Mouse (Mus musculus): ENCODE measurements around the gene Cactin.

The Cactin gene

DNA sequence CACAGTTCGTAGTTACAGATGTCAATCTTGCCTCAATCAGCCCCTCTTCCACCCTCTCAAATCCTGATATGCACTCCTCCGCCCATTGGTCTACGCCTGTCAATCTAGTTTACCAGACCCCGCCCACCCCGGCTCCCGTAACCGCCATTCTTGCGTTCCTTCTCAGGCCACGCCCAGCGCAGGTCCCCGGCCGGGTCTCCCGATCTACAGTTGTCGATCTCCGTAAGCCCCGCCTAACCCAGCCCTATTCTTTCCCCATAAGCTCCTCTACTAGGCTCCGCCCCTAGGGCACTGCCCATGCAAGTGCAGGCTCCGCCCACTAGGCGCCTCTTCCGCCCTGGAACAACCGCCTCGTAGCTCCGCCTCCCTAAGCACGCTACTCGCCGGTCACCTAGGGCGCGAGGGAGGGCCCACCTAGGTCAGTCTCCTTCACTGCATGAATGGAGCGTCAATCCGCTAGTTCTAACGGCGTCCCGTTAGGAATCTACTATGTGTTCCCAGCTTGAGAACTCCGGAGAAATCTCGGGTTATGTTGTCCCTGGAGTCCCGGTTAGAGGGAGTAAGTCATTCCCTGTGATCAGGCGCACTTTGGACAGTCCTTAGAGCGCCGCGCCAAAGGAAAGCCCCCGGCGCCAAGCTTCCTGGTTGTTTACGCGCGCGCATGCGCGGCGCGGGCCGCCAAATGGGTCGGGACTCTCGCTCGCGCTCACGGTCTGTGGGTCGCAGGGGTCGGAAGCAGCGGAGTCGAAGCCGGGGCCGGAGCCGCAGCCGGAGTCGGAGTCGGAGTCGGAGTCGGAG, at the start of gene Cactin:
Gene Cactin (plus strand): TSS at position 554 of the 798 bp plus-strand sequence.
- Histone ChIP-seq H3K36me3 (ENCODE audit: control insufficient read depth, insufficient read depth, low read length, poor library complexity, severe bottlenecking) (peaks cover 17% of the 10 kb centered on the region), H3K27me3 (ENCODE audit: control insufficient read depth, insufficient read depth, low read length, poor library complexity, severe bottlenecking) (no peaks in the 10 kb centered on the region)
- peak; percentile 100 for DNase-seq (ENCODE audit: low read depth, low spot score)

DNA sequence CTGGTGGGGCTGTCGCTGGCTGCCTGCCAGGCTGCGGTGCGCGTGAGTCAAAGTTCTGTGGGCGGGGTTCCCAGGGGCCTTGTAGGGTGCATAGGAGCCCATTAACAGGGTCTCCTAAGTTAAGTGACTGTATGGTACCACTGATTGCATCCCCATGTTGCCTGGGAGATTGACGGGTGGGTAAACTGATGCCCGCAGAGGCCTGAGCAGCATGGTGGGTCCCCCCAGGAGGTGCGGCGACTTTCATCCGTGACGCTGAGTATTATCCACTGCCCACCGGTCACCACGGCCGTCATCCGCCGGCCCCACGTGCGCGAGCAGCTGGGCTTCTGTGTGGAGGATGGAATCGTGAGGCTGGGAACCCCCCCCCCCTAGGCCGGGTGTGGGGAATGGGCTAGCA, 48.5 kb upstream of the Cactin start:
- Histone ChIP-seq H3K36me3 (ENCODE audit: control insufficient read depth, insufficient read depth, low read length, poor library complexity, severe bottlenecking) (peaks cover 16% of the 10 kb centered on the region), H3K27me3 (ENCODE audit: control insufficient read depth, insufficient read depth, low read length, poor library complexity, severe bottlenecking) (no peaks in the 10 kb centered on the region)
- DNase-seq (ENCODE audit: low read depth, low spot score): no peak

DNA sequence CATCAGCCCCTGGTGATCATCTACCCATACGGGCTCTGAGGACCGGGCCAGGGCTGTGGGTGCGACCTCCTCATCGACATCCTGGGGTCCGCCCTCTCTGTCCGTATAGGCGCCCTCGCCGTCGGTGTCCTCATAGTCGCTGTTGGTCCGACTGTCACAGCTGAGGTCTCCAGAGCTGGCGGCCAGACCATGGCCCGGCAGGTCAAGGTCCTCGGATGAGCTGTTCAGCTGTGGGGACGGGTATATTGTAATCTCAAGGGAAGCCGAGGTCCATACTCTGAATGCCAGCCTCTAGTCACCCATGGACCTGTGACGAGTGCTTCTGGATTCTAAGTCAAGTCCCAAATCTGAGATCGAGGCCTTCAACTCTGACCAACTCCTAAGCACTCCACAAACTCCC, 47.1 kb upstream of the Cactin start:
- Histone ChIP-seq H3K27me3 (ENCODE audit: control insufficient read depth, insufficient read depth, low read length, poor library complexity, severe bottlenecking) (no peaks in the 10 kb centered on the region), H3K36me3 (ENCODE audit: control insufficient read depth, insufficient read depth, low read length, poor library complexity, severe bottlenecking) (peaks cover 16% of the 10 kb centered on the region)
- no peak for DNase-seq (ENCODE audit: low read depth, low spot score)

DNA sequence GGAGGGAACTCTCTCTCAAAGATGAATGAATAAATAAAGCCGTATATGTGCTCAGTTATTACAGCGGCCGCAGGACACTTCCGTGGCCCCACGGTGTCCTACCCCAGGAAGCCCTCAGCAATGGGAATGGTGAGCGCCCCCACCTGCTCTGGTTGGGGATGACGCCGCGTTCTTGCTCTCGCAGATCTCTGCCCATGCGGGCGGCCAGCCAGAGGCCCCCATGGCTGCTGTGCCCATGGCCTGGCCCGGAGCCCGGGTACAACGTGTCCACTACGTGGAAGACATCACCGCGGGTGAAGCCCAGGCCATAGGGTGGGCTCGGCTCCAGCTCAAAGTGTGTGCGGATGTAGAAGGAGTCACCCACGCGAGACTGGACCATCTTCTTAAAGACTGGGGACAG, 43.2 kb upstream of the Cactin start:
- peaks cover 4% of the 10 kb centered on the region; the same call in 1 of the 2 replicates for H3K36me3 ChIP-seq (ENCODE audit: control insufficient read depth, insufficient read depth, low read length, poor library complexity, severe bottlenecking)
- H3K27me3 ChIP-seq (ENCODE audit: control insufficient read depth, insufficient read depth, low read length, poor library complexity, severe bottlenecking): no peaks in the 10 kb centered on the region
- no peak for DNase-seq (ENCODE audit: low read depth, low spot score)

DNA sequence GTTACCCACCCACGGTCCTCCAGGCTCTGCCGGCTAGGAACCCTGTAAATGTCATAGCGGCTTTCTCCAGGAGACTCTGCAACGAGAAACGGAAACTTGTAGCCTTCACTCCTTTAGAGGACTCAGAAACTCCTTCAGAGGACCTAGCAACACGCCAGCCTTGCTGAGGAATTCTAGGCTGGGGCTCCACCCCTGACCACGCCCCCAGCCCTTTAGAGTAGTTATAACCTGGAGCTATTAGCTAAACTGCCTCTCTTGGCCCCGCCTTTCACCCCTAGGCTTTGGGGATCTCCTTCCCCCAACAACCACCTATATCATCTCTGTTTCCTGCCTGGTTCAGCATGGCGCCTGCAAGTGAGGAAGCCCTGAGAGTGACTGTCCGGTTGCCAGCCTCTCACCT, 41.4 kb upstream of the Cactin start:
- DNase-seq (ENCODE audit: low read depth, low spot score): no peak
- Histone ChIP-seq H3K27me3 (ENCODE audit: control insufficient read depth, insufficient read depth, low read length, poor library complexity, severe bottlenecking) (no peaks in the 10 kb centered on the region), H3K36me3 (ENCODE audit: control insufficient read depth, insufficient read depth, low read length, poor library complexity, severe bottlenecking) (no peaks in the 10 kb centered on the region)

DNA sequence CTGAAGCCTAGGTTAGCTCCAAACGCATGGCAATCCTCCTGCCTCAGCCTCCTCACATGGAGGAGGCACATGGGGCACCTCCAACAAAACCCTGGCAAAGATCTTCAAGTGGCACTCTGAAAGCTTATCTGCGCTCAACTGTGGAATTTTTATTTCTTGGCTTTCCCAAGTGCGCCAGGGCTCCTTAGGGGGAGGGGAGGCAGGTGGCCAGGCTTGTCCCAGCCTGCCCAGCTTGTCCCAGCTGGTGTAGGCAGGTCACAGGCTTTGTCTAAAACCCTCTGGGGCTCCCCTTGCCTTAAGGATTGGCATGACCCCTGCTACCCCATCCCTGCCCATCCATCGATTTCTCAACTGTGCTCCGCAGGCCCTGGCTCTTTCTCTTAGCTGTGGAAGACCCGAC, 36.7 kb upstream of the Cactin start:
- DNase-seq (ENCODE audit: low read depth, low spot score): no peak

DNA sequence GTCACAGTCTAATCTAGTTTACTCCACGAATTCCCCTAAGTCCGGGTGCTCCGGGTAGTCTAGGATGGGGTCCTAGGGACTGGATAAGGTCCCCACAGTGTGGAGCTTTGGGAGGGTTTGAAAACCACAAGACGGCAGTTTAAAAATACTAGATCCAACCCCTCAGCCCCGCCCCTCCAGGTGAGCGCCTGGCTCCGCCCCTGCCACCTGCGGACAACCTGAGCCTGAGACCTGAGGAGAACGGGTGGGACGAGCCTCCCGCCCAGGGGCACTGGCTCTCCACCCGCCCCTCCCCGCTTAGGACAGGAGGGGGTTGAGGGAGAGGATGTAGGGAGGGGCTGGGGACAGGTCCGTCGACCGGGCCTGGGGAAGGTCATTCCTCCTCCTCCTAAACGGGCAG, 36.2 kb upstream of the Cactin start:
- DNase-seq (ENCODE audit: low read depth, low spot score): no peak
- no peaks in the 10 kb centered on the region for H3K36me3 ChIP-seq (ENCODE audit: control insufficient read depth, insufficient read depth, low read length, poor library complexity, severe bottlenecking)
- H3K27me3 ChIP-seq (ENCODE audit: control insufficient read depth, insufficient read depth, low read length, poor library complexity, severe bottlenecking): no peaks in the 10 kb centered on the region

More for the DNA sequence above, 36.7 kb upstream of the Cactin start:
- Histone ChIP-seq H3K36me3 (ENCODE audit: control insufficient read depth, insufficient read depth, low read length, poor library complexity, severe bottlenecking) (no peaks in the 10 kb centered on the region), H3K27me3 (ENCODE audit: control insufficient read depth, insufficient read depth, low read length, poor library complexity, severe bottlenecking) (no peaks in the 10 kb centered on the region)

DNA sequence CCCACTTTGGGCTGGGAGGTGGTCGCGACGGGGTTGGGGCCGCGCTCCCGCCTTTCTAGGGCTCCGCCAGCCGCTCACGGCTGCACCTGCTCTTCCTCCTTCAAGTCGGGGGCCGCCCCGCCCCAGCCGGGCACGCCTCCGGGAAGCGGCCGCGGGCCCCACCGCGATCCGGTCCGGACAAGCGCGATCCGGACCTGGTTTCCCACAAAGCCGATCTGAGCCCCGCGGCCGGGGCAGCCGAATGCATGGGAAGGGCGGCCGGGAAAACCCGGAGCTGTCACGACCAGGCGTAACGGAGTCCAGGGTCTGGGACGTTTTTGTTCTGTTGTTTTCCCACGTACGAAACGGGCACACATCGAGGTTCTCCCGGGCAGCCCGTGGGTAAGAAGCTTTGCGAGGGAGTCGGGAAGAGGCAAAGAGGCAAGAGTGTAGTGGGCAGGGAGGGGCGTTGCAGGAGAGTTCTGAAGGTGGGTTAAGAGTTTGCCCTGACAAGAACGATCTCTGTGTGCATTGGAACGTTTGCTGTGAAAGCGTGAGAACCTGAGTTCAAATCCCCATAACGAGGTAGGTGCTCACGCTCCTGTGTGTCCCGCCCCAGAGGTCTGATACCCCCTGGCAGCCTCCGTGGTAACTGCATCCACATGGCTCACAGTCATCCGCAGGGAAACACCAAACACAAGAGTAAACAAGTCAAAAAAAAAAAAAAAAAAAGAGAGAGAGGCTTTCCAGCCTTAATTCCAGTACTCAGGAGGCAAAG, 35.0 kb upstream of the Cactin start:
- DNase-seq (ENCODE audit: low read depth, low spot score): peak; percentile 92
- no peaks in the 10 kb centered on the region for H3K27me3 ChIP-seq (ENCODE audit: control insufficient read depth, insufficient read depth, low read length, poor library complexity, severe bottlenecking)
- H3K36me3 ChIP-seq (ENCODE audit: control insufficient read depth, insufficient read depth, low read length, poor library complexity, severe bottlenecking): no peaks in the 10 kb centered on the region

DNA sequence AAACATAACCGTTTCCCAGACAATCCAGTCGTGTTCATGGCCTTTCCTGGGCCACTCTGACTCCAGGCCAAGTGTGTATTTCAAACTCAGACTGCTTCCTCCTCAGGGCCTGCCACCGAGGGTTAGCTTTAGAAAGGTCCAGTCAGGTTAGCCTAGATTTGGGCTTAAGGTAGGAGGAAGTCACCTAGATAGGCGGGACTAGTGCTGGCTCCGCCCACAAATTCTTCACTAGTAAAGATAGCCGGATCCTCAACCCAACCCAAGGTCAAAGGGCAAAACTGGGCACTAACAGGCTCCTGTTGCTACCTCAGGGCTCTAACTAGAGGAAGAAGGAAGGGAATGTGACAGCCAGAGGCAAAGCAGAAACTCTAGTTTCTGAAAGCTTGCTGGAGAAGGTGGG, 34.3 kb upstream of the Cactin start:
- Histone ChIP-seq H3K36me3 (ENCODE audit: control insufficient read depth, insufficient read depth, low read length, poor library complexity, severe bottlenecking) (no peaks in the 10 kb centered on the region), H3K27me3 (ENCODE audit: control insufficient read depth, insufficient read depth, low read length, poor library complexity, severe bottlenecking) (no peaks in the 10 kb centered on the region)
- DNase-seq (ENCODE audit: low read depth, low spot score): peak; percentile 61

DNA sequence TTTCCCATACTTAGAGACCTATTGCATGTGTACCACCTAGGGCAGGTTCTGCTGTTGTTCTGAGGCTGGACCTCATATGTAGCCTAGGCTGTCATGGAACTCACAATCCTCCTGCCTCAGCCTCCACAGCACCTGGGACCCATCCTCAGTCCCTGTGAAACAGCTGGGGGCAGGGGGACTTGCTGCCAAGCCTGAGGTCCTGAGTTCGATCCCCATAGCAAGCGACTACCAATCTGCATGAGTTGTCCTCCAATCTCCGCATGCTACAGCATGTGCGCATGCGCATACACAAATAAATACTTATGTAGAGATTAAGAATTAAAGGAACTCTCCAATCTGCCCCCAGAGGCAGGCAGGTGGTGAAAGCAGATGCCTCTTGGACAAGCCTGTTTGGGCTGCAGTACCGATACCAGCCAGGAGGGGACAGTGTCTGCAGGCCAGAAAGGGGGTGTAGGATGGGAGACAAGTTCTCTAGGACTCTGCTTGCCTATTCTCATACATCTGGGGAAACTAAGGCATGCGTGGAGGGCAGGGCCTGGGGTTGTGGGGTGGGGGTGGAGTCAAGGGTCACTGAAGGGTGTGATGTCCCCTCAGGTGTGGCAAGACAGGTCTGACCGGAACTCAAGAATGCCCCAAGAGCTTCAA, 33.3 kb upstream of the Cactin start:
- H3K36me3 ChIP-seq (ENCODE audit: control insufficient read depth, insufficient read depth, low read length, poor library complexity, severe bottlenecking): no peaks in the 10 kb centered on the region
- peak; percentile 85 for DNase-seq (ENCODE audit: low read depth, low spot score)
- no peaks in the 10 kb centered on the region for H3K27me3 ChIP-seq (ENCODE audit: control insufficient read depth, insufficient read depth, low read length, poor library complexity, severe bottlenecking)

DNA sequence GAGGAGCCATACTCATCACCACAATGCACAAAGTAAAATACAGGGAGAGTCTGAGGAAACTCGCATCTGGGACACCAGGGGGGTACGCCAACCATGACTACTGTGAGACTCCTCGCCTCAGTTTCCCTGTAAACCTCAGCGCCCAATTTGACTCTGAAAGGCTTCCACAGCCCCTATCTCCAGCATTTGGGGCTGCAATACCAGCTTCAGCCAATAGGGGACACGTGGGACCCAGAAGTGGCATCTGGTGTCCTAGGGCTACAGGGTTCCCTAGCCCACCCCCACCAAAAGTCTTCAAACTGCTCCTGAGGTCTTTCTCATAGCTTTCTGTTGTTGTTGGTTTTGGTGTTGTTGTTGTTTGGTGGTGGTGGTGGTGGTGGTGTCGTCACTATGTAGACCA, 32.3 kb upstream of the Cactin start:
- Histone ChIP-seq H3K36me3 (ENCODE audit: control insufficient read depth, insufficient read depth, low read length, poor library complexity, severe bottlenecking) (no peaks in the 10 kb centered on the region), H3K27me3 (ENCODE audit: control insufficient read depth, insufficient read depth, low read length, poor library complexity, severe bottlenecking) (no peaks in the 10 kb centered on the region)
- DNase-seq (ENCODE audit: low read depth, low spot score): peak; percentile 66

DNA sequence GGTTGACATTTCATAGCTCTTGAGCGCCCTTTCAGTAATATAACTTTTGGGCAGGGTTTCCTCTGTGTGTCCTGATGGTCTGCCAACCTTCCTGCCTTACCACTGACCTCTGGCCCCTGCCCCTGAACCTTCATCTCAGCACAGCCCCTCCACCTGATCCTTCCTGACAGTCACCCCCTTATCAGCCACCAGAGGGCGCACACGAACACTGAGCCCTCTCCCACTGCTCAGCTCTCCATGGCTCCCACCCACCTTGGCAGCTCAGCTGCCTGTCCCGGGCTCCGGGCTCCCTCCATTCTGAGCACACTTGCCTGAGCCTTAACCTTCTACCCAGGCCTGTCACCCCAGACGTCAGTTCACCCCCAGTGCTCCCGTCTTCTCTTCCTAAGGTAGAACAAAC, 31.6 kb upstream of the Cactin start:
- DNase-seq (ENCODE audit: low read depth, low spot score): peak; percentile 84
- H3K27me3 ChIP-seq (ENCODE audit: control insufficient read depth, insufficient read depth, low read length, poor library complexity, severe bottlenecking): no peaks in the 10 kb centered on the region
- H3K36me3 ChIP-seq (ENCODE audit: control insufficient read depth, insufficient read depth, low read length, poor library complexity, severe bottlenecking): no peaks in the 10 kb centered on the region

DNA sequence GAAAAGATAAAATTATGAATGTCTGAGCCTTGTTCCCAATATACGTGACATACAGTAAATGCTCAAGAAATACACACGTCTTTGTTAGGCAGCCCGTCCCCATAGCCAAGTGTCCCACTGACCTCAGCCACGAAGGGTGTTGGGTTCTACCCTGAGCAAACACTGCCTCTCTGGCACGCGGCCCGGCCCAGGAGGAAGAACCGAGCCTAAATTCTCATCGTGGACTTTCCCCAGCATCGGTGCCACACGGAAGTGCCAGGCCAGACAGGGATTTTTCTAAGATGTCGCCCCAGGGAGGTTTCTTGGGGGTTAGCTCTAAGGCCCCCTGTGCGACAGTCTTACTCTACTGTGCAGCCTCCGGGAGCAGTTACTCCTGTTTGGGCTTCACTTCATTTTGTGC, 31.1 kb upstream of the Cactin start:
- Histone ChIP-seq H3K36me3 (ENCODE audit: control insufficient read depth, insufficient read depth, low read length, poor library complexity, severe bottlenecking) (no peaks in the 10 kb centered on the region), H3K27me3 (ENCODE audit: control insufficient read depth, insufficient read depth, low read length, poor library complexity, severe bottlenecking) (no peaks in the 10 kb centered on the region)
- DNase-seq (ENCODE audit: low read depth, low spot score): no peak

DNA sequence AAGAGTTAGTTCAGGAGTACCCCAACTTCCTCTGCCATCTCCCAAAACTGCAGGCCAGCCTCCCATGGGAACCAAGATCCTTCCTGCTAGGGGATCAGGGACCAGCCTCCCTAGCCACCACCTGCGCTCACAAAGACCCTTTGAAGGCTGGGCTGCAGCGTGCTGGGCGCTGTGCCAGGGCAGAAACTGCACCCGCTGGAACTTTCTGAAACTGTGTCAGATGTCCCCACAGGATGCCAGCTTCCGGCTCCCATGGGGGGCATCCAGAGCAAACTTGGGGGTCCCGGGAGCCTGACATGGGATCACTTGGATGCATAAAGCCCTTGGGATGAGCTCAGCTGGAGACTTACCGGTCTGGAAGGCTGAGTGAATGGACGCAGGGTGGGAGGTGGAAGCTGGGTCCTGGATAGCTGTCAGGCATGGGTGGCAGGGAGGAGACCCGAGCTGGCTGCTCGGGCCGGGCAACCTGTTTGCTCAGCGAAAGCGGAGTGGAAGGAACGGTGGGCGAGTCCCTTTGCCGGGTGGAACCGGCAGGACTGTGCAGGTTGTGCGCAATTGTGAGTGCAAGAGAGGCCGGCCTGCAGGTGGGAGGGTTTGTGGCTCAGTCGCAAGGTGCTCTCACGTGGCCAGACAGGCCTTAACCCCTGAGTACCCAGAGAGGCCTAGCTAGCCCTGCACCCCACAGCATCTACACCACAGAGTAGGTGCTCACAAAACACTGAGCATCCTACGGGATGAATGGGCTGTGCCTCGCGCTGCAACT, 30.0 kb upstream of the Cactin start:
- no peaks in the 10 kb centered on the region for H3K36me3 ChIP-seq (ENCODE audit: control insufficient read depth, insufficient read depth, low read length, poor library complexity, severe bottlenecking)
- DNase-seq (ENCODE audit: low read depth, low spot score): peak; percentile 46
- no peaks in the 10 kb centered on the region for H3K27me3 ChIP-seq (ENCODE audit: control insufficient read depth, insufficient read depth, low read length, poor library complexity, severe bottlenecking)
